Mouse (Mus musculus): ENCODE measurements around the gene Bmp6. TPM values are rescaled to one million over a fixed set of nuclear protein-coding genes. Genes with fewer than 3 reads are reported as not detected.

The Bmp6 gene
- total and polyA plus RNA-seq, 3 experiments: 0.05 TPM; not detected in 2

- H3K27me3 ChIP-seq (ENCODE audit: insufficient read depth, low read length): no peaks in the 10 kb centered on the region
- no peak overlapping the region for H3K4me3 ChIP-seq (ENCODE audit: low read depth, low read length)
- TF ChIP-seq CTCF (IDR thresholded peaks at IDR 0.05; ENCODE audit: low read depth, low read length) (no peak), GATA1 (IDR thresholded peaks at IDR 0.05; ENCODE audit: borderline replicate concordance, low read length) (no peak), GATA2 (IDR thresholded peaks at IDR 0.05; ENCODE audit: borderline replicate concordance, low read depth, low read length) (no peak), TAL1 (conservative IDR thresholded peaks at IDR 0.05; ENCODE audit: low read depth, low read length) (no peak), POLR2AphosphoS5 (IDR thresholded peaks at IDR 0.05; ENCODE audit: insufficient replicate concordance, low read depth, low read length) (no peak)
- H3K4me1 ChIP-seq (ENCODE audit: insufficient read depth, low read depth, low read length): no peaks in the 10 kb centered on the region
- no peaks in the 10 kb centered on the region for H3K36me3 ChIP-seq (replicated peaks)
- DNase-seq (ENCODE audit: low spot score) (no peak), ATAC-seq (ENCODE audit: extremely low read depth, insufficient number of reproducible peaks, low FRiP score, poor library complexity, severe bottlenecking) (no peak)
- H3K9me3 ChIP-seq (replicated peaks): no peaks in the 10 kb centered on the region
These were observed 26.5 kb upstream of the Bmp6 start for GRCm38 (mm10) chr13:38318418-38318817.

DNA sequence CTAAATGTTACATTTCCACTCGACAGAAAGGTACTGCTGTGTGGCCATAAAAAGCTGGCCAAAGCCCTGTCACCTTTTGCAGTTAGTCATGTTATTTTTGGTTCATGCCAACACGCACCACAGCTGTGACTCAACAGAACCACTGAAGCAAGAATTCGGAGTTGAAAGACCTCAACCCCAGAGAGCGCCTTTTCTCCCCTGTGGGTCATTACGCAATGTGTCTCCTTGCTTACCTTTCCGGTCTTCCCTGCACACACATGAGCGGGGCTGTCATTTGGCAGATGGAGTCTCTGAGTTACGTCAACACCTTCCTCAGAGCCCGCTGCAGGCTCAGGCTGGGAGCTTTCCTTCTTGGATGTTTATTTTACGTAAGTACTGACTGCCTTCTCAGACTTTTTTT lies 24.6 kb upstream of the Bmp6 start:
- no peaks in the 10 kb centered on the region for H3K9me3 ChIP-seq (replicated peaks)
- H3K4me1 ChIP-seq (ENCODE audit: insufficient read depth, low read depth, low read length): no peaks in the 10 kb centered on the region
- H3K36me3 ChIP-seq (replicated peaks): no peaks in the 10 kb centered on the region
- peaks cover 3% of the 10 kb centered on the region; the same call in 1 of the 2 replicates for H3K27me3 ChIP-seq (ENCODE audit: insufficient read depth, low read length)
- no peak overlapping the region for H3K4me3 ChIP-seq (ENCODE audit: low read depth, low read length)
- TF ChIP-seq GATA2 (IDR thresholded peaks at IDR 0.05; ENCODE audit: borderline replicate concordance, low read depth, low read length) (no peak), GATA1 (IDR thresholded peaks at IDR 0.05; ENCODE audit: borderline replicate concordance, low read length) (no peak), CTCF (IDR thresholded peaks at IDR 0.05; ENCODE audit: low read depth, low read length) (no peak), POLR2AphosphoS5 (IDR thresholded peaks at IDR 0.05; ENCODE audit: insufficient replicate concordance, low read depth, low read length) (no peak)
- ATAC-seq (ENCODE audit: extremely low read depth, insufficient number of reproducible peaks, low FRiP score, poor library complexity, severe bottlenecking) (no peak), DNase-seq (ENCODE audit: low spot score) (no peak)

DNA sequence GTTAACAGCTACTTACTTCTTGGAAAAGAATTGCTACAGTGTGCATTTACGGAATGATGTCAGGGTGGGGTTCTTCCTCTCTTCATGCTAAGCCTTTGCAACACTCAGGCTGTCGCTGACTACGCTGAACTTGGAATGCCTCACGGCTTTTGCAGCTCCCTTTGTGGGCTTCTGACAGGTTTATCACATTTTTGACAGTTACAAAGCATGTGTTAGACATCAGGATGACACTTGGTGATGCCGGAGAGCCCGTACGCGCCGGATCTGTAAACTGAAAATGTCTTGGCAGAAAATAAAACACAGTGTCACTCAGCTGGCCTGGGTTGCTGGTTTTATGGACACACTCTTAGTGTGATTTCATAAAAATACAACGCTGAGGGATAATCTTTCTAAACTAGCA lies 20.5 kb upstream of the Bmp6 start:
- ATAC-seq (ENCODE audit: extremely low read depth, insufficient number of reproducible peaks, low FRiP score, poor library complexity, severe bottlenecking): no peak
- Histone ChIP-seq H3K27me3 (ENCODE audit: insufficient read depth, low read length) (peaks cover 7% of the 10 kb centered on the region; the same call in 1 of the 2 replicates), H3K9me3 (replicated peaks) (no peaks in the 10 kb centered on the region), H3K4me3 (ENCODE audit: low read depth, low read length) (no peak overlapping the region), H3K36me3 (replicated peaks) (no peaks in the 10 kb centered on the region), H3K4me1 (ENCODE audit: insufficient read depth, low read depth, low read length) (no peaks in the 10 kb centered on the region)
- TF ChIP-seq GATA1 (IDR thresholded peaks at IDR 0.05; ENCODE audit: borderline replicate concordance, low read length) (no peak), CTCF (IDR thresholded peaks at IDR 0.05; ENCODE audit: low read depth, low read length) (no peak), GATA2 (IDR thresholded peaks at IDR 0.05; ENCODE audit: borderline replicate concordance, low read depth, low read length) (no peak), TAL1 (conservative IDR thresholded peaks at IDR 0.05; ENCODE audit: low read depth, low read length) (no peak), POLR2AphosphoS5 (IDR thresholded peaks at IDR 0.05; ENCODE audit: insufficient replicate concordance, low read depth, low read length) (no peak)
- DNase-seq (ENCODE audit: low spot score): no peak

DNA sequence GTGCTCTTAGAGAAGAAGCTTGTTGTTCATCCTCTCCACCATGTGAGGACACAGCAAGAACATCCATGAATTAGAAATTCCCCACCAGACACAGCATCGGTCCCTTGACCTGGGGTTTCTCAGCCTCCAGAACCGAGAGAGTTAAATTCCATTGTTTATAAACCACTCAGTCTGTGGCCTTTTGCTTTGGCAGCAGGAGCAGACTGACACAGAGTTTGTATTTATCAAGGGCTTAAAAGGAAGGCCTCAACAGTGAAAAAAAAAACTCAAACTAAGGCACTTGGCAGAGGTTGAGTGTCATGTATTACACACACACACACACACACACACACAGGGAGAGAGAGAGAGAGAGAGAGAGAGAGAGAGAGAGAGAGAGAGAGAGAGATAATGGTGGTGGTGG lies 17.5 kb upstream of the Bmp6 start:
- Histone ChIP-seq H3K9me3 (replicated peaks) (no peaks in the 10 kb centered on the region), H3K36me3 (replicated peaks) (no peaks in the 10 kb centered on the region), H3K27me3 (ENCODE audit: insufficient read depth, low read length) (peaks cover 14% of the 10 kb centered on the region), H3K4me3 (ENCODE audit: low read depth, low read length) (no peak overlapping the region), H3K4me1 (ENCODE audit: insufficient read depth, low read depth, low read length) (no peaks in the 10 kb centered on the region)
- DNase-seq (ENCODE audit: low spot score) (no peak), ATAC-seq (ENCODE audit: extremely low read depth, insufficient number of reproducible peaks, low FRiP score, poor library complexity, severe bottlenecking) (no peak)
- TF ChIP-seq GATA1 (IDR thresholded peaks at IDR 0.05; ENCODE audit: borderline replicate concordance, low read length) (no peak), GATA2 (IDR thresholded peaks at IDR 0.05; ENCODE audit: borderline replicate concordance, low read depth, low read length) (no peak), CTCF (IDR thresholded peaks at IDR 0.05; ENCODE audit: low read depth, low read length) (no peak), TAL1 (conservative IDR thresholded peaks at IDR 0.05; ENCODE audit: low read depth, low read length) (no peak), POLR2AphosphoS5 (IDR thresholded peaks at IDR 0.05; ENCODE audit: insufficient replicate concordance, low read depth, low read length) (no peak)

GRCm38 (mm10) chr13:38333496-38333895 lies 11.4 kb upstream of the Bmp6 start:
- Histone ChIP-seq H3K27me3 (ENCODE audit: insufficient read depth, low read length) (peaks cover 18% of the 10 kb centered on the region), H3K4me1 (ENCODE audit: insufficient read depth, low read depth, low read length) (no peaks in the 10 kb centered on the region), H3K36me3 (replicated peaks) (no peaks in the 10 kb centered on the region), H3K4me3 (ENCODE audit: low read depth, low read length) (no peak overlapping the region), H3K9me3 (replicated peaks) (no peaks in the 10 kb centered on the region)
- no peak for ATAC-seq (ENCODE audit: extremely low read depth, insufficient number of reproducible peaks, low FRiP score, poor library complexity, severe bottlenecking)
- TF ChIP-seq GATA2 (IDR thresholded peaks at IDR 0.05; ENCODE audit: borderline replicate concordance, low read depth, low read length): no peak
- TF ChIP-seq CTCF (IDR thresholded peaks at IDR 0.05; ENCODE audit: low read depth, low read length): no peak
- no peak for TF ChIP-seq POLR2AphosphoS5 (IDR thresholded peaks at IDR 0.05; ENCODE audit: insufficient replicate concordance, low read depth, low read length)
- TF ChIP-seq TAL1 (conservative IDR thresholded peaks at IDR 0.05; ENCODE audit: low read depth, low read length): no peak
- no peak for TF ChIP-seq GATA1 (IDR thresholded peaks at IDR 0.05; ENCODE audit: borderline replicate concordance, low read length)
- DNase-seq (ENCODE audit: low spot score): no peak

GRCm38 (mm10) chr13:38342598-38342997 lies 2.3 kb upstream of the Bmp6 start:
- no peak for TF ChIP-seq TAL1 (conservative IDR thresholded peaks at IDR 0.05; ENCODE audit: low read depth, low read length)
- TF ChIP-seq POLR2AphosphoS5 (IDR thresholded peaks at IDR 0.05; ENCODE audit: insufficient replicate concordance, low read depth, low read length): no peak
- no peak for TF ChIP-seq GATA1 (IDR thresholded peaks at IDR 0.05; ENCODE audit: borderline replicate concordance, low read length)
- no peak for TF ChIP-seq CTCF (IDR thresholded peaks at IDR 0.05; ENCODE audit: low read depth, low read length)
- TF ChIP-seq GATA2 (IDR thresholded peaks at IDR 0.05; ENCODE audit: borderline replicate concordance, low read depth, low read length): no peak

More at GRCm38 (mm10) chr13:38342598-38342997, 2.3 kb upstream of the Bmp6 start:
- Histone ChIP-seq H3K4me3 (ENCODE audit: low read depth, low read length) (no peak overlapping the region), H3K9me3 (replicated peaks) (peaks cover 16% of the 10 kb centered on the region), H3K36me3 (replicated peaks) (no peaks in the 10 kb centered on the region), H3K27me3 (ENCODE audit: insufficient read depth, low read length) (peaks cover 20% of the 10 kb centered on the region; the same call in 1 of the 2 replicates), H3K4me1 (ENCODE audit: insufficient read depth, low read depth, low read length) (no peaks in the 10 kb centered on the region)
- ATAC-seq (ENCODE audit: extremely low read depth, insufficient number of reproducible peaks, low FRiP score, poor library complexity, severe bottlenecking) (no peak), DNase-seq (ENCODE audit: low spot score) (no peak)

All from G1E (cell line).